Mouse (Mus musculus) midbrain, embryonic 12.5 days (tissue): ENCODE data around the gene Rtbdn. TPM values are rescaled to one million over a fixed set of nuclear protein-coding genes. Genes with fewer than 3 reads are reported as not detected.

Experiments
- ATAC-seq: fragments of 200-750 bp; cut with Nextera tagmentation; 2 replicates; pipeline ENCODE4 v1.8.0; 2017; ENCODE audit warnings: low read depth, moderate TSS enrichment, moderate library complexity; ENCODE audit not compliant: low FRiP score
- H3K27ac ChIP-seq: fragments of 300-500 bp; sonication (generic); replicated peaks from 2 replicates; pipeline ENCODE4 v1.5.1; 2016; ENCODE audit warnings: mild to moderate bottlenecking
- H3K27me3 ChIP-seq: fragments of 300-500 bp; sonication (generic); 2 replicates; pipeline ENCODE4 v1.6.1; 2016; ENCODE audit warnings: mild to moderate bottlenecking
- H3K36me3 ChIP-seq: fragments of 300-500 bp; sonication (generic); 2 replicates; pipeline ENCODE4 v1.6.1; 2016
- H3K4me1 ChIP-seq: fragments of 300-500 bp; sonication (generic); 2 replicates; pipeline ENCODE4 v1.6.1; 2016
- H3K4me2 ChIP-seq: fragments of 300-500 bp; sonication (generic); replicated peaks from 2 replicates; pipeline ENCODE4 v1.6.1; 2016; ENCODE audit warnings: mild to moderate bottlenecking, moderate library complexity
- H3K4me3 ChIP-seq: fragments of 300-500 bp; sonication (generic); 2 replicates; pipeline ENCODE4 v1.5.1; 2016; ENCODE audit warnings: mild to moderate bottlenecking
- H3K9ac ChIP-seq: fragments of 300-500 bp; sonication (generic); replicated peaks from 2 replicates; pipeline ENCODE4 v1.6.1; 2016; ENCODE audit warnings: mild to moderate bottlenecking, moderate library complexity
- H3K9me3 ChIP-seq: fragments of 300-500 bp; sonication (generic); 2 replicates; pipeline ENCODE4 v1.6.1; 2016; ENCODE audit warnings: mild to moderate bottlenecking
- WGBS: fragments of 180-500 bp; shearing (Covaris S2); methylation state at CpG from one replicate; pipeline ENCODE4 v1.1.7; 2016; 5-methylcytosine and 5-hydroxymethylcytosine counted together
- polyA plus RNA-seq: library from polyadenylated mRNA; unstranded; fragments of >200 nt; fragmentation: Nextera tagmentation; extraction: Ambion mirVana; gene quantifications from 2 replicates; pipeline ENCODE4 v1.2.1, GENCODE M21; 2016

Gene Rtbdn
- polyA plus RNA-seq, 1 experiment from 2014 or later = 1.3 TPM

- Histone ChIP-seq H3K4me3 (no peak overlapping the region), H3K4me1 (peaks cover 45% of the 10 kb centered on the region), H3K4me2 (no peak overlapping the region)
These were observed 20.9 kb downstream of the Rtbdn start for GRCm38 (mm10) chr8:84967532-84968304.

GRCm38 (mm10) chr8:84968650-84969049, 21.9 kb downstream of the Rtbdn start:
- Histone ChIP-seq H3K4me3 (peak overlapping the region; percentile 80), H3K9ac (peak overlapping the region; percentile 93), H3K27ac (peak overlapping the region; percentile 76), H3K27me3 (no peaks in the 10 kb centered on the region), H3K4me1 (peaks cover 45% of the 10 kb centered on the region), H3K4me2 (peak overlapping the region; percentile 97), H3K36me3 (peaks cover 31% of the 10 kb centered on the region), H3K9me3 (no peaks in the 10 kb centered on the region)
- no peak for ATAC-seq
- whole genome bisulfite sequencing = 29% methylated on average over 2 of the region's 2 CpGs

More at GRCm38 (mm10) chr8:84967532-84968304, 20.9 kb downstream of the Rtbdn start:
- H3K27ac ChIP-seq = no peak overlapping the region
- H3K9me3 ChIP-seq = no peaks in the 10 kb centered on the region
- whole genome bisulfite sequencing = 87% methylated on average over 13 of the region's 13 CpGs
- no peak for ATAC-seq
- H3K27me3 ChIP-seq = no peaks in the 10 kb centered on the region
- peaks cover 26% of the 10 kb centered on the region for H3K36me3 ChIP-seq
- H3K9ac ChIP-seq = no peak overlapping the region

- ATAC-seq = peak; percentile 65
- Histone ChIP-seq H3K27ac (peak within 1 kb of the TSS; percentile 76), H3K4me1 (peaks cover 45% of the 10 kb centered on the region), H3K9ac (peak within 1 kb of the TSS; percentile 93), H3K4me2 (peak within 1 kb of the TSS; percentile 97), H3K27me3 (no peaks in the 10 kb centered on the region), H3K36me3 (peaks cover 39% of the 10 kb centered on the region), H3K4me3 (peak within 1 kb of the TSS; percentile 80), H3K9me3 (no peaks in the 10 kb centered on the region)
- under 1% methylated on average over 56 of the region's 56 CpGs for WGBS
These were observed 22.7 kb downstream of the Rtbdn start, which contains the start of the genes Gm49661, Prdx2 and Rnaseh2a for GRCm38 (mm10) chr8:84969241-84970134. Gene Gm49661 (minus strand): TSS chr8:84969433. Gene Prdx2 (plus strand): TSS chr8:84969587. Gene Rnaseh2a (minus strand): TSS chr8:84969767.

GRCm38 (mm10) chr8:84970135-84970790, 23.5 kb downstream of the Rtbdn start:
- Histone ChIP-seq H3K36me3 (peaks cover 46% of the 10 kb centered on the region), H3K4me1 (peaks cover 41% of the 10 kb centered on the region), H3K27ac (peak overlapping the region; percentile 76), H3K27me3 (no peaks in the 10 kb centered on the region), H3K4me2 (peak overlapping the region; percentile 97), H3K4me3 (peak overlapping the region; percentile 80), H3K9me3 (no peaks in the 10 kb centered on the region), H3K9ac (peak overlapping the region; percentile 93)
- ATAC-seq = no peak
- 12% methylated on average over 21 of the region's 21 CpGs for WGBS

GRCm38 (mm10) chr8:84970913-84971312, 24.1 kb downstream of the Rtbdn start:
- H3K36me3 ChIP-seq = peaks cover 46% of the 10 kb centered on the region
- 66% methylated on average over 5 of the region's 5 CpGs for WGBS

GRCm38 (mm10) chr8:84973079-84973478, 26.3 kb downstream of the Rtbdn start:
- H3K4me1 ChIP-seq = peaks cover 53% of the 10 kb centered on the region
- ATAC-seq = no peak

More at GRCm38 (mm10) chr8:84970913-84971312, 24.1 kb downstream of the Rtbdn start:
- H3K4me3 ChIP-seq = peak overlapping the region; percentile 80
- H3K9ac ChIP-seq = peak overlapping the region; percentile 93
- H3K9me3 ChIP-seq = no peaks in the 10 kb centered on the region
- peak overlapping the region; percentile 76 for H3K27ac ChIP-seq
- H3K4me2 ChIP-seq = peak overlapping the region; percentile 97
- H3K27me3 ChIP-seq = no peaks in the 10 kb centered on the region
- no peak for ATAC-seq
- peaks cover 45% of the 10 kb centered on the region for H3K4me1 ChIP-seq

GRCm38 (mm10) chr8:84973803-84974542, 27.2 kb downstream of the Rtbdn start:
- ATAC-seq = no peak
- 71% methylated on average over 4 of the region's 4 CpGs for WGBS
- no peak overlapping the region for H3K4me3 ChIP-seq
- peak overlapping the region; percentile 30; the same call in 1 of the 2 replicates for H3K27ac ChIP-seq
- H3K27me3 ChIP-seq = peaks cover 24% of the 10 kb centered on the region
- H3K4me1 ChIP-seq = peaks cover 54% of the 10 kb centered on the region
- peaks cover 46% of the 10 kb centered on the region for H3K36me3 ChIP-seq
- H3K4me2 ChIP-seq = no peak overlapping the region
- H3K9ac ChIP-seq = no peak overlapping the region
- no peaks in the 10 kb centered on the region for H3K9me3 ChIP-seq

More at GRCm38 (mm10) chr8:84973079-84973478, 26.3 kb downstream of the Rtbdn start:
- Histone ChIP-seq H3K27ac (no peak overlapping the region), H3K9me3 (no peaks in the 10 kb centered on the region), H3K27me3 (peaks cover 15% of the 10 kb centered on the region), H3K36me3 (peaks cover 46% of the 10 kb centered on the region), H3K4me2 (no peak overlapping the region), H3K4me3 (no peak overlapping the region), H3K9ac (no peak overlapping the region)
- WGBS = 86% methylated on average over 1 of the region's 1 CpGs

GRCm38 (mm10) chr8:84974543-84975142, 27.9 kb downstream of the Rtbdn start:
- Histone ChIP-seq H3K9me3 (no peaks in the 10 kb centered on the region), H3K27ac (no peak overlapping the region), H3K4me1 (peaks cover 59% of the 10 kb centered on the region), H3K36me3 (peaks cover 46% of the 10 kb centered on the region), H3K9ac (no peak overlapping the region), H3K27me3 (peaks cover 31% of the 10 kb centered on the region), H3K4me3 (no peak overlapping the region), H3K4me2 (no peak overlapping the region)
- 82% methylated on average over 8 of the region's 8 CpGs for WGBS
- ATAC-seq = no peak

- peaks cover 64% of the 10 kb centered on the region for H3K4me1 ChIP-seq
- peaks cover 39% of the 10 kb centered on the region for H3K27me3 ChIP-seq
- 0 out of 2 replicates have a peak overlapping the region, but pooled peaks have one; percentile 25 for H3K27ac ChIP-seq
- 38% methylated on average over 7 of the region's 7 CpGs for WGBS
- H3K9me3 ChIP-seq = no peaks in the 10 kb centered on the region
- H3K9ac ChIP-seq = peak overlapping the region; percentile 49; the same call in 1 of the 2 replicates
- peak overlapping the region; percentile 51; the same call in 1 of the 2 replicates for H3K4me3 ChIP-seq
- peaks cover 46% of the 10 kb centered on the region for H3K36me3 ChIP-seq
- no peak for ATAC-seq
- peak overlapping the region; percentile 98 for H3K4me2 ChIP-seq
These were observed 28.6 kb downstream of the Rtbdn start for GRCm38 (mm10) chr8:84975434-84975833.

GRCm38 (mm10) chr8:84976031-84976762, 29.4 kb downstream of the Rtbdn start:
- WGBS = 2% methylated on average over 61 of the region's 61 CpGs
- H3K4me2 ChIP-seq = peak overlapping the region; percentile 98

More at GRCm38 (mm10) chr8:84976031-84976762, 29.4 kb downstream of the Rtbdn start:
- peaks cover 64% of the 10 kb centered on the region for H3K4me1 ChIP-seq
- peak overlapping the region; percentile 25 for H3K27ac ChIP-seq
- peaks cover 46% of the 10 kb centered on the region for H3K27me3 ChIP-seq
- peaks cover 40% of the 10 kb centered on the region for H3K36me3 ChIP-seq
- peak; percentile 81 for ATAC-seq
- H3K9ac ChIP-seq = peak overlapping the region; percentile 49
- peak overlapping the region; percentile 51 for H3K4me3 ChIP-seq
- no peaks in the 10 kb centered on the region for H3K9me3 ChIP-seq
